Mouse (Mus musculus) G1E (cell line): ENCODE measurements at regions not wholly inside any gene's neighbourhood (a gene's known extent, or its start where the extent isn't known, plus 50 kb on each side); places are given as distances from the start of the nearest gene placed in this dataset.

Experiments used
- CTCF ChIP-seq: IDR thresholded peaks from 2 replicates; pipeline ENCODE4 v1.5.1; 2012; ENCODE audit warnings: low read depth, low read length, inconsistent platforms, mixed read lengths
- GATA2 ChIP-seq: IDR thresholded peaks from 2 replicates; pipeline ENCODE4 v1.6.1; 2012; ENCODE audit warnings: low read depth, low read length, inconsistent platforms, borderline replicate concordance

GRCm38 (mm10) chr13:60534501-60534900 lies 67.2 kb upstream of the Dapk1 start:
- no peak for TF ChIP-seq CTCF
- TF ChIP-seq GATA2: no peak
